Mouse (Mus musculus) frontal cortex, postnatal 36 days (tissue): ENCODE measurements at regions not wholly inside any gene's neighbourhood (a gene's known extent, or its start where the extent isn't known, plus 50 kb on each side); places are given as distances from the start of the nearest gene placed in this dataset.

Experiments used
- DNase-seq, 2 experiments: peaks; one replicate each; pipeline ENCODE4 v3.0.0; 2022; ENCODE audit warnings: low spot score in 2 of 2

- no peak for DNase-seq
Observed at GRCm38 (mm10) chr8:49017741-49018140, 174.0 kb upstream of the Tenm3 start.

- no peak for DNase-seq
Observed at GRCm38 (mm10) chr8:49015701-49016100, 171.9 kb upstream of the Tenm3 start.

GRCm38 (mm10) chr8:49015200-49015599, 171.4 kb upstream of the Tenm3 start:
- no peak for DNase-seq

- DNase-seq = no peak
Observed at GRCm38 (mm10) chr8:49006236-49006965, 162.7 kb upstream of the Tenm3 start.

GRCm38 (mm10) chr8:48981667-48982066, 137.9 kb upstream of the Tenm3 start:
- no peak for DNase-seq

- DNase-seq = no peak
Observed at GRCm38 (mm10) chr8:48980755-48981154, 137.0 kb upstream of the Tenm3 start.

GRCm38 (mm10) chr8:48970655-48971054, 126.9 kb upstream of the Tenm3 start:
- DNase-seq = no peak

- no peak for DNase-seq
Observed at GRCm38 (mm10) chr8:48964929-48965328, 121.2 kb upstream of the Tenm3 start.

- no peak for DNase-seq
Observed at GRCm38 (mm10) chr8:48957614-48958013, 113.9 kb upstream of the Tenm3 start.

- no peak for DNase-seq
Observed at GRCm38 (mm10) chr8:48951412-48951811, 107.7 kb upstream of the Tenm3 start.

GRCm38 (mm10) chr8:48944177-48944576, 100.4 kb upstream of the Tenm3 start:
- no peak for DNase-seq

- DNase-seq = no peak
Observed at GRCm38 (mm10) chr8:48937144-48937543, 93.4 kb upstream of the Tenm3 start.

- no peak for DNase-seq
Observed at GRCm38 (mm10) chr8:48927135-48927534, 83.4 kb upstream of the Tenm3 start.

GRCm38 (mm10) chr8:48915275-48915674, 71.5 kb upstream of the Tenm3 start:
- DNase-seq = no peak

- DNase-seq = no peak
Observed at GRCm38 (mm10) chr8:48912842-48913241, 69.1 kb upstream of the Tenm3 start.

- DNase-seq = no peak
Observed at GRCm38 (mm10) chr8:48901668-48902406, 58.1 kb upstream of the Tenm3 start.

- no peak for DNase-seq
Observed at GRCm38 (mm10) chr8:48896687-48897086, 52.9 kb upstream of the Tenm3 start.

GRCm38 (mm10) chr8:48896251-48896650, 52.5 kb upstream of the Tenm3 start:
- DNase-seq = no peak

- DNase-seq = no peak
Observed at GRCm38 (mm10) chr8:48895586-48895985, 51.8 kb upstream of the Tenm3 start.
